Mouse (Mus musculus) retina, postnatal 7 days (tissue): ENCODE results near the gene Prap1.
"Not testable (repeated sequence)": the region's sequence is repeated elsewhere in the genome, so short reads cannot be mapped to it uniquely, and the experiment has no call there.

Experiments
- DNase-seq: peaks from one replicate; pipeline ENCODE4 v3.0.0-alpha.2; 2012; ENCODE audit warnings: low read depth, low spot score

Gene Prap1

GRCm38 (mm10) chr7:140082242-140082678 is 10.9 kb upstream of the Prap1 start, which contains the start of gene Caly:
Caly (minus strand) TSS chr7:140082548.
- DNase-seq = peak; percentile 53

GRCm38 (mm10) chr7:140090601-140091000 is 2.6 kb upstream of the Prap1 start:
- DNase-seq = no peak

GRCm38 (mm10) chr7:140094954-140095353 is 1.8 kb downstream of the Prap1 start:
- no peak for DNase-seq

- DNase-seq = no peak
These were observed 2.4 kb downstream of the Prap1 start for GRCm38 (mm10) chr7:140095556-140095955.

- no peak for DNase-seq
These were observed 2.9 kb downstream of the Prap1 start for GRCm38 (mm10) chr7:140096055-140096454.

GRCm38 (mm10) chr7:140098466-140098865 is 5.3 kb downstream of the Prap1 start:
- no peak for DNase-seq

GRCm38 (mm10) chr7:140101498-140101897 is 8.3 kb downstream of the Prap1 start:
- DNase-seq = no peak

- peak; percentile 60 for DNase-seq
These were observed 9.0 kb downstream of the Prap1 start, which contains the start of gene Fuom for GRCm38 (mm10) chr7:140101993-140102860. Fuom (minus strand) TSS chr7:140102441.

GRCm38 (mm10) chr7:140104009-140104408 is 10.8 kb downstream of the Prap1 start:
- DNase-seq = no peak

GRCm38 (mm10) chr7:140111943-140112342 is 18.7 kb downstream of the Prap1 start:
- no peak for DNase-seq

- DNase-seq = no peak
These were observed 22.6 kb downstream of the Prap1 start, which contains the start of gene Paox for GRCm38 (mm10) chr7:140115583-140116328. Paox (plus strand) TSS chr7:140115799.

- peak; percentile 67 for DNase-seq
These were observed 23.3 kb downstream of the Prap1 start, which contains the start of gene Echs1 for GRCm38 (mm10) chr7:140116329-140117054. Echs1 (minus strand) TSS chr7:140116476.

- no peak for DNase-seq
These were observed 27.3 kb downstream of the Prap1 start for GRCm38 (mm10) chr7:140120484-140120883.

- no peak for DNase-seq
These were observed 28.2 kb downstream of the Prap1 start for GRCm38 (mm10) chr7:140121338-140121910.

GRCm38 (mm10) chr7:140122765-140123164 is 29.6 kb downstream of the Prap1 start:
- DNase-seq = no peak

GRCm38 (mm10) chr7:140124382-140124781 is 31.2 kb downstream of the Prap1 start:
- no peak for DNase-seq

- peak; percentile 80 for DNase-seq
These were observed 32.3 kb downstream of the Prap1 start for GRCm38 (mm10) chr7:140125278-140126021.

GRCm38 (mm10) chr7:140126022-140126350 is 32.8 kb downstream of the Prap1 start:
- DNase-seq = no peak

GRCm38 (mm10) chr7:140126934-140127333 is 33.7 kb downstream of the Prap1 start:
- no peak for DNase-seq

GRCm38 (mm10) chr7:140127911-140128310 is 34.7 kb downstream of the Prap1 start:
- DNase-seq = no peak

- not testable (repeated sequence) for DNase-seq
These were observed 39.0 kb downstream of the Prap1 start for GRCm38 (mm10) chr7:140132184-140132583.
